ENCODE assay signal across 24 mouse cellular contexts in the genomic region with DNA sequence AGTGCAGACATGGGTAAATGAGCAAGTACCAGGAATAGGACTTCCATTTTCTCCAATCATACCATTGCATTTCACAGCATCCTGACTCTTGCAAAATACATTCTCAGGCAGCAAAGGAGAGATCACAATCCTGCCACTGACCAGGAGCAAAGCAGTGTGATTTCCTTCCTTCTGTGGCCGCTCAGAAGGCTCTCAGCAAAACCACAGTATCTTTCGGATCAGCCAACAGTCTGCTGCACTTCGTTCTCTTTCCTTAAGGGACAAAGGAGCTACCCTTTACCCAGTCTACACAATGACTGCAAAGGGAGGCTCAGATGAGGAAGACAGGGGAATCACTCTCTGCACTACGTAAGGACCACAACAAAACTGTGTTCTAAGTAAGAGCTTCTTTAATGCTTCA.
"Had no signal": no experiment of that assay in that cellular context is flagged by ENCODE, and none has a peak within 500 bp of the region (broad histone marks: within the 10 kb centered on the region; RNA-seq: fewer than 3 reads in every experiment).

No protein-coding gene starts in this region.

- H3K27me3 ChIP-seq: heart, embryonic 12.5 days; hindbrain, embryonic 13.5 days; hindbrain, embryonic 15.5 days; kidney, embryonic 15.5 days; limb, embryonic 13.5 days; limb, embryonic 15.5 days; liver, embryonic 12.5 days had no signal

- ATAC-seq: hindbrain, postnatal 0 days; intestine, embryonic 16.5 days; liver, embryonic 12.5 days had no signal

- H3K4me3 ChIP-seq: gastrocnemius, adult 2 months; heart, embryonic 10.5 days; heart, embryonic 12.5 days; hindbrain, embryonic 13.5 days; hindbrain, embryonic 15.5 days; kidney, embryonic 15.5 days; limb, embryonic 13.5 days; limb, embryonic 15.5 days; liver, embryonic 12.5 days had no signal

- DNase-seq: gastrocnemius, adult 2 months; gastrocnemius, postnatal 10 days; gastrocnemius, postnatal 25 days; heart, adult 18-20 months; heart, postnatal 10 days; kidney, adult 11 months; kidney, adult 2 months; kidney, adult 9 months; kidney, postnatal 14 days; kidney, postnatal 36 days; layer of hippocampus, adult 9-11 months; layer of hippocampus, postnatal 36 days; left cerebral cortex, postnatal 4 days had no signal

- H3K27ac ChIP-seq: gastrocnemius, adult 2 months; heart, embryonic 10.5 days; hindbrain, embryonic 13.5 days; hindbrain, embryonic 15.5 days; hindbrain, postnatal 0 days; kidney, embryonic 15.5 days; kidney, postnatal 0 days; limb, embryonic 13.5 days; limb, embryonic 15.5 days; liver, embryonic 12.5 days had no signal

- H3K4me1 ChIP-seq: heart, embryonic 10.5 days; heart, embryonic 12.5 days; hindbrain, embryonic 13.5 days; hindbrain, embryonic 15.5 days; kidney, embryonic 15.5 days; limb, embryonic 13.5 days; limb, embryonic 15.5 days; liver, embryonic 12.5 days had no signal
